Mouse (Mus musculus) forebrain, embryonic 10.5 days (tissue): ENCODE measurements around the gene Zp2. TPM values are rescaled to one million over a fixed set of nuclear protein-coding genes. Genes with fewer than 3 reads are reported as not detected.

Experiments used
- DNase-seq: peaks from one replicate; pipeline ENCODE4 v3.0.0-alpha.2; 2017; ENCODE audit warnings: low spot score; ENCODE audit errors: extremely low spot score
- H3K27ac ChIP-seq: fragments of 300-500 bp; sonication (generic); 2 replicates; pipeline ENCODE4 v1.5.1; 2016; ENCODE audit warnings: mild to moderate bottlenecking
- H3K27me3 ChIP-seq: fragments of 300-500 bp; sonication (generic); 2 replicates; pipeline ENCODE4 v1.6.1; 2016; ENCODE audit warnings: mild to moderate bottlenecking; ENCODE audit not compliant: poor library complexity, severe bottlenecking
- H3K36me3 ChIP-seq: fragments of 300-500 bp; sonication (generic); replicated peaks from 2 replicates; pipeline ENCODE4 v1.6.1; 2016; ENCODE audit warnings: mild to moderate bottlenecking, moderate library complexity
- H3K4me1 ChIP-seq: fragments of 300-500 bp; sonication (generic); 2 replicates; pipeline ENCODE4 v1.6.1; 2016
- H3K4me3 ChIP-seq: fragments of 300-500 bp; sonication (generic); 2 replicates; pipeline ENCODE4 v1.5.1; 2016; ENCODE audit warnings: mild to moderate bottlenecking, moderate library complexity
- H3K9me3 ChIP-seq: fragments of 300-500 bp; sonication (generic); 2 replicates; pipeline ENCODE4 v1.6.1; 2016; ENCODE audit warnings: mild to moderate bottlenecking, moderate library complexity
- WGBS: fragments of 180-500 bp; shearing (Covaris S2); methylation state at CpG from one replicate; pipeline ENCODE4 v1.1.7; 2016; 5-methylcytosine and 5-hydroxymethylcytosine counted together
- polyA plus RNA-seq: library from polyadenylated mRNA; unstranded; fragments of >200 nt; fragmentation: Nextera tagmentation; extraction: Ambion mirVana; gene quantifications from 2 replicates; pipeline ENCODE4 v1.2.1, GENCODE M21; 2016

Zp2 gene
- polyA plus RNA-seq, 1 experiment from 2014 or later = not detected

DNA sequence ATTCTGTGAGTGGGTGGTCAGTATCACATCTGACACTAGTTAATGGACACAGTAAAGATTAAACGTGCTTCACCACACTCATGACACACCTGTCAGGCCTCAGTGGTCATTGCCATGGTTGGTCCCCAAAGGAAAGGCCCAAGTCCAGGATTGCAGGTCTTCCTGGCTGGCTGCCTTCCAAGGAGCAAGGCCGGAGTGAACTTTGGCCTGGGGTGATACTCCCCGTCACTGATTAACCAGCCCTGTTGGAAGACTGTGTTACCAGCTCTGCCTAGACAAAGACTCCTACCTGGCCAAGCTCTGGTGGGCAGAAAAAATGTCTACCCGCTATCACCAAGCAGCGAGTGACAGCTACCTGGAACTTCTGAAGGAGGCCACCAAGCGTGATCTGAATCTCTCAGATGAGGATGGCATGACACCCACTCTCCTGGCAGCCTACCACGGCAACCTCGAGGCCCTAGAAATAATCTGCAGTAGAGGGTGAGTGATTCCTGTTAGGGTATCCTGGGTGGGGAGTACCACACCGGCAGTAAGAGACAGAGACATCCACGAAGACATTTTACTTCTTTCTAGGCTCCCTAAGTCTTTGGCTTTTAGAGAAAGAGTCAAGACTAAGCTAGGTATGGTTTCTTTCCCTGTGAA lies 28.6 kb upstream of the Zp2 start, which contains the start of gene Anks4b:
Gene Anks4b, plus strand, starts transcription at position 256 of the 642 bp plus-strand sequence.
- no peak for DNase-seq
- WGBS = 90% methylated on average over 10 of the region's 10 CpGs
- Histone ChIP-seq H3K27ac (no peak within 1 kb of the TSS), H3K36me3 (no peaks in the 10 kb centered on the region), H3K27me3 (no peaks in the 10 kb centered on the region), H3K4me1 (no peaks in the 10 kb centered on the region), H3K4me3 (no peak within 1 kb of the TSS), H3K9me3 (no peaks in the 10 kb centered on the region)

DNA sequence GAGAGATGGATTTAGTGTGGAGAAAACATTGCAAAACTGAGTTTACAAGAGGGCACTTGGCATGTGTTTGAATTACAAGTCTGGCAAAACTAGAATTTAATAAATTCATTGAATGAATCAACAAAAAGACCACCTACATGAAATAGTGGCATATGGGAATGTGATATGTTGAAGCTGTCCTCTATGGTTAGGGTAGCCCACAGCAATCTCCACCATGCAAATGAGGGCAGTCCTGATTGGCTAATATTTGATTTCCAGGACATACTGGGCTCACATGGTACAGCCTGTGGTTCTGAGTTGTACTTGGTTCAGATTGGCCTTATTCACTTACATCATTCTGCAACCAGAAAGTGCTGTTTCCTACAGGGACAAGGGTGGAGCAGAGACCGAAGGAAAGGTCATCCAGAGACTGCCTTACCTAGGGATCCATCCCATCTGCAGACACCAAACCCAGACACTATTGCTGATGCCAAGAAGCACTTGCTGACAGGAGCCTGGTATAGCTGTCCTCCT lies 27.2 kb upstream of the Zp2 start:
- no peak for DNase-seq
- no peak overlapping the region for H3K27ac ChIP-seq
- no peaks in the 10 kb centered on the region for H3K36me3 ChIP-seq
- no peaks in the 10 kb centered on the region for H3K9me3 ChIP-seq
- no peak overlapping the region for H3K4me3 ChIP-seq
- WGBS = 97% methylated on average over 1 of the region's 1 CpGs
- H3K27me3 ChIP-seq = no peaks in the 10 kb centered on the region
- H3K4me1 ChIP-seq = no peaks in the 10 kb centered on the region

DNA sequence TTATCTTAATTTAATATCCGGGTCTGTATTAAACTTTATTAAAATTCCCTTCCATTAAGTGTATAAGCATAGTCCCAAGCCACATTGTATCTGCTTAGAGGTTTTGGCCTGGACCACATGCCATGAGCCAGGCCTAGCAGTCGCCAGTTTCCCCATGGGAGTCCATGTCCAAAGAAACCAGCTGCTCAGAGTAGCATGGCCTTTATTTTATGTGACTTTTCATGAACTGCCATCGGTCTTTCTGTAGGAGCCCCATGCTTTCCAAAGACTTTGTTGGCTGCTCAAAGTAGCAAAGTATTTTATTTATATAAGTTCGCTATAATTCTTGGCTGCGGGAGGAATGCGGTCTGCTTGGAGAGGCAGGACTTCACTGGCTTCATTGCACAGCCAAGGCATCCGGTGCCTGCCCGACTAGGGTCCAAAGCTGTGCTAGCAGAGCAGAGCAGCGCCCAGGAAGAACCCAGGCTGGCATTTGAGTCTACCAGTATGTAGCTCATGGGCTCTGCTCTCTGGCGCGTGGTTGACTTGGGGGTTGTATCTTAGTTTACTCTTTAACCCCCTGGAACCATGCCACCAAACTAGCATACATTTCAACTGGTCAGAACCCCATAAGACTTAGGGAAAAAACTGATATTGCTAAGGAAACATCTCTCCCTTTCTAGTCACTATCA lies 18.6 kb upstream of the Zp2 start:
- Histone ChIP-seq H3K4me3 (no peak overlapping the region), H3K27me3 (peaks cover 48% of the 10 kb centered on the region), H3K9me3 (no peaks in the 10 kb centered on the region), H3K36me3 (no peaks in the 10 kb centered on the region), H3K27ac (no peak overlapping the region), H3K4me1 (no peaks in the 10 kb centered on the region)
- no peak for DNase-seq
- 93% methylated on average over 11 of the region's 11 CpGs for WGBS

DNA sequence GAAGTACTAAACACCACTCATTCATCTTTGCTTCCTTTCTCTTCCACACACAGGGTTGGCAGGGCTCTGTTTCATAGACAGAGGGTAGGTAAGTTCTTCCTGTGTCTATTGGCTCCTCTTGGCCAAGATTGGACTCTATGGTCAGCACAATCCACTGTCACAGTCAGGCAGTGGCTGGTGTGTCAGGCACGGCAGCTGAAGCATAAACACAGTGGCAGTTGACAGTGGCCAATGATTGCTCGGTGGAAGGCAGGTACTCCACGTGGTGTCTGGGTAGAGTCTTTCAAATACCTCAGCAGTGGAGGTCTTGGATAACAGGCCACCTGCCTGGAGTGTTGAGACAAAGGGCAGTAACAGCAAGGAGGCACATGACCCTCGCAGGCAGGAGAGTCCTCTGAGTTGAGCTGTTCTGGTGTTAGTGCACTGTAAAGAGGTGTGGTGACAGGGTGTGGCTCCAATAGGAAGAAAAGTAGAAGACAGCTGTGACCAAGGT lies 13.1 kb upstream of the Zp2 start:
- Histone ChIP-seq H3K9me3 (no peaks in the 10 kb centered on the region), H3K4me3 (no peak overlapping the region), H3K36me3 (no peaks in the 10 kb centered on the region), H3K27ac (peak overlapping the region; percentile 65; the same call in 1 of the 2 replicates), H3K27me3 (peaks cover 85% of the 10 kb centered on the region), H3K4me1 (peaks cover 26% of the 10 kb centered on the region)
- DNase-seq = no peak
- WGBS = 16% methylated on average over 4 of the region's 4 CpGs

DNA sequence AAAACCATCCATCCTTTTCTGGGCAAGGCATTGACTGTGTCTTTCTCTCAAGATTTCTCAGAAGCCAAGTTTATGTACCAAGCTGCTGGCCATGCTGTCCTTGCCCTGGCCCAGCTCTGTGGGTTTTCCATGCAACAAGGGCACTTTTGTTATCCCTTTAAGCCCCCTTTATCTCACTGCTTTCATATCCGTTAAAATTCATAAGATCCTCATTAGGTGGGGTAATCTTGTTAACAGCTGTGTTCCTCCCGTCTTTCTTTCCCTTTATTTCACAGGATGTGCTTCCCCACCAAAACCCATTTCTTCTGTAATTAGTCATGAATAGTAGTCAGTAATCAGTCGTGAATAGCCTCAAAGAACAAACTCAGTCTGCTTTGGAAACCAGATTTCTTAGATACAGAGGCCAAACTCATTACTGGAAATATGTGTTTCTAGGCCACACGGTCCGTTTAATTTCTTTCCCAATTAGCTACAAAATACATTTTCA lies 12.5 kb upstream of the Zp2 start:
- Histone ChIP-seq H3K27me3 (peaks cover 89% of the 10 kb centered on the region), H3K36me3 (no peaks in the 10 kb centered on the region), H3K4me1 (peaks cover 26% of the 10 kb centered on the region), H3K9me3 (no peaks in the 10 kb centered on the region), H3K27ac (no peak overlapping the region; the same call in 1 of the 2 replicates), H3K4me3 (no peak overlapping the region)
- no peak for DNase-seq
- WGBS = 26% methylated on average over 5 of the region's 5 CpGs

DNA sequence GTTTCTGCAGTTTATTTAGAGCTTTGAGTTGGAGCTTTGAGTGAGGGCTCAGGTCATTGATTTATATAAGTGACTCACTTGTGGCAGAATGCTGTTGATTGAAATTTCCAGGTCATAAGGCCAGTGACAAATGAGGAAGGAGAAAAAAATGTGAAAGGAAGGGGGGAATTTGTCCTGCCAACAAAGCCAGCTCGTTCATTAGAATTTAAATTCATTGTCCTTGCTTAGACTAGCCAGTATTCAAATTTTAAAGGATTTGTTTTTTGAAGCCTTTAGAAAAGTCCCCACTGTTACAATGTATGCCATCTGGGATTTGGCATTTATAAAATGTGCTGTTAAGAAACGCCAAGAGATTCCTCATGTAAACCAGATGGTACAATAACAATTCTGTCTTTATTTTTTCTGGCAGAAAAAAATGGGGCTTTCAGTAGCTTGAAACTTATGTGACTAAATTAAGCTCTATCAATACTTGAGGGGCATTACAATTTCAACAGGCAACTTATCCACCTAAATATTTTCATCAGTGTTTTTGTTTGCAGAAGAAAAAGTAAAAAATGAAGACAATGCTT lies 11.8 kb upstream of the Zp2 start:
- peaks cover 26% of the 10 kb centered on the region for H3K4me1 ChIP-seq
- 25% methylated on average over 2 of the region's 2 CpGs for WGBS

DNA sequence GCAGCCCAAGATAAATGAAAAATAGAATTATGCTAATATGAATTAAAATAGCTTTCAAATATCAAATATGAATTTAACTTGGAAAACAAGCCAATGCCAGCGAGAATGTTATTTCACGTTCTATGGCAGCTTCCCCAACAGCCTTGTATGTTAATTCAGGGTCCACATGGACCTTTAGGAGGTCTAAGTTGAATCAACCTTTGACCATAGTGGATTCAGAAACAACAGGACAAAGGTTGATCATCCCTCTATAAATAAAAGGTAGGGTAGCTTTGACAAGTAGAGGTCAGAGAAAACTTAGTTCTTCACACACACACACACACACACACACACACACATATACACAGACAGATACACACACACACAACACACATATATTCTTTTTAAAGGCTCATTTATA lies 5.8 kb upstream of the Zp2 start:
- Histone ChIP-seq H3K36me3 (no peaks in the 10 kb centered on the region), H3K9me3 (no peaks in the 10 kb centered on the region), H3K4me1 (peaks cover 13% of the 10 kb centered on the region), H3K4me3 (no peak overlapping the region), H3K27me3 (peaks cover 62% of the 10 kb centered on the region), H3K27ac (no peak overlapping the region)
- no peak for DNase-seq
- WGBS = 87% methylated on average over 2 of the region's 2 CpGs

More for the DNA sequence above, 11.8 kb upstream of the Zp2 start:
- H3K27ac ChIP-seq = no peak overlapping the region
- no peaks in the 10 kb centered on the region for H3K9me3 ChIP-seq
- no peak for DNase-seq
- H3K4me3 ChIP-seq = no peak overlapping the region
- H3K27me3 ChIP-seq = peaks cover 88% of the 10 kb centered on the region
- H3K36me3 ChIP-seq = no peaks in the 10 kb centered on the region

DNA sequence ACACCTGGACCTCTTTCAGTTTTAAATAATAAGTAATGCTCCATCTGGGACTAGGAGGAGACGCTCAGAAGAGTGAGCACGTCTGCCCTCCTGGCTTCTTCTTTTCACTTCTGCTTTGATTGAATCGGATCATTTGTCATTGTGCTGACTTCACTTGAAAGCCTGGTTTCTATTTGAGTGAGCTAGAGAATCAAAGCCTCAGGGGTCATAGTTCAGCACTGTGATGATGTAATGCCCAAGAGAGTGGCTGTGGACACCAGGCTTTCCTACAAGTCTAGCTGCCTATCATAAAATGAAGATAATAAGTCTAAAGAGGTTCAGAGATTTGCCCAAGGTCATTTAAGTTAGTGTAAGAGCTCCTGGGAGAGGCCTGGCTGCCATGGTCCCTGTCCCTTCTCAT lies 5.2 kb upstream of the Zp2 start:
- no peaks in the 10 kb centered on the region for H3K9me3 ChIP-seq
- no peak overlapping the region for H3K4me3 ChIP-seq
- peaks cover 55% of the 10 kb centered on the region for H3K27me3 ChIP-seq
- peaks cover 13% of the 10 kb centered on the region for H3K4me1 ChIP-seq
- H3K36me3 ChIP-seq = no peaks in the 10 kb centered on the region
- H3K27ac ChIP-seq = no peak overlapping the region; the same call in 1 of the 2 replicates
- WGBS = 19% methylated on average over 3 of the region's 3 CpGs
- DNase-seq = no peak

DNA sequence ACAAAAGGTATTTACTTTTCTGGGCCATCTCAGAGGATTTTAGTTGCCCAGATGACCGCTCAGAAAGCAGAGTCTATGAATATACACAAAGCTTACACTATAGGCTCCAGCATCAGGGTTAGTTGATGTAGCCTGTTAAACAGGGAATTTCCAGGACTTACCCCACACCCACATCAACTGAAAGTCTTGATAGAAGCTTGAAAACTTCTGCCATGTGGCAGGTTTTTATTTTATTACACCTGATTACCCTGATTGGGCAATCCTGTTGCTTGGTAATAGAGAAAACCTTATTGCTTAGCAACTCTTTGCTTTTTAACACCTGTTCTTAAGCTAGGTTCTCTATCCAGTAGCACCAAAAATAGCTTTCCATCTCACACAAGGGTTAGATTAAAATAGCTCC lies 2.3 kb downstream of the Zp2 start:
- WGBS = 89% methylated on average over 1 of the region's 1 CpGs
- no peak overlapping the region for H3K27ac ChIP-seq
- no peaks in the 10 kb centered on the region for H3K9me3 ChIP-seq

DNA sequence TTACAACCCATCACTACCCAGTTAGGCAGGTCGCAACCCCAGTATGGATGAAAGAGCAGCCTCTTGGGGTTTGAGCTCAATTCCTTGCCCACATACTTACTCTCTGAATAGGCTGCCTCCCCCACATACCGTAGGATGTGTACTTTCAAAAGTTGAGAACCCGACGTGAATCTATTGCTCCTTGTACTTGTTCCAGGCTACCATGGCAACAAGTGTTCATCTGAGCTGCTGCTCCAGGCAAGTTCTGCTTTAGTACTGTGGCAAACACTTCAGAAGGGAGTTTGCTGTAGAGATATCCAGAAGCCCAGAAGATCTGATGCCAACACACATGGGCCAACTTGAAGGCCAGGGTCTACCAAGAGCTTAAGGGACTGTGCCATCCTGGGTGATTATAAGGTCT lies 16.1 kb downstream of the Zp2 start:
- peaks cover 35% of the 10 kb centered on the region for H3K4me1 ChIP-seq
- H3K9me3 ChIP-seq = no peaks in the 10 kb centered on the region
- no peak overlapping the region for H3K4me3 ChIP-seq
- DNase-seq = no peak
- no peaks in the 10 kb centered on the region for H3K27me3 ChIP-seq
- 80% methylated on average over 4 of the region's 4 CpGs for WGBS
- H3K27ac ChIP-seq = no peak overlapping the region; the same call in 1 of the 2 replicates
- no peaks in the 10 kb centered on the region for H3K36me3 ChIP-seq

More for the DNA sequence above, 2.3 kb downstream of the Zp2 start:
- Histone ChIP-seq H3K27me3 (no peaks in the 10 kb centered on the region; the same call in 1 of the 2 replicates), H3K36me3 (no peaks in the 10 kb centered on the region), H3K4me1 (no peaks in the 10 kb centered on the region), H3K4me3 (no peak overlapping the region)
- DNase-seq = no peak

DNA sequence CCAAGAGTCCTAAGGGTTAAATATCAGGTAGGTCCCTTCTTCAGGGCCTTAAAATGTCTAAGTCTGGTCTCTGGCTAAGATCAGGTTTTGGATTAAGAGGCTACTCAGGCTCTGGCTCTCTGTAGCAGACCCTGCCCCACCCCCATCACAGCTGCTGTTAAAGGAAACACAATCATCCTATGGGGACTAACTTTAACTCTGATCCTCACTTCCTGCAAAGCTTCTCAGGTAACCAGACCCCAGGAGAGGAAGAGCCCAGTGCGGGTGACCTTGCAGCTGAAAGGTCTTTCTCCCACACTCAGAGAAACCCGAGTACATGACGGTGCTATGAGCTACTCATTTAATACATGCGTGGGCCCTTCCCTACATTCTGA lies 17.4 kb downstream of the Zp2 start:
- Histone ChIP-seq H3K9me3 (no peaks in the 10 kb centered on the region), H3K36me3 (no peaks in the 10 kb centered on the region), H3K4me1 (peaks cover 35% of the 10 kb centered on the region), H3K27me3 (no peaks in the 10 kb centered on the region), H3K27ac (peak overlapping the region; percentile 73), H3K4me3 (no peak overlapping the region)
- WGBS = 40% methylated on average over 4 of the region's 4 CpGs
- DNase-seq = no peak

DNA sequence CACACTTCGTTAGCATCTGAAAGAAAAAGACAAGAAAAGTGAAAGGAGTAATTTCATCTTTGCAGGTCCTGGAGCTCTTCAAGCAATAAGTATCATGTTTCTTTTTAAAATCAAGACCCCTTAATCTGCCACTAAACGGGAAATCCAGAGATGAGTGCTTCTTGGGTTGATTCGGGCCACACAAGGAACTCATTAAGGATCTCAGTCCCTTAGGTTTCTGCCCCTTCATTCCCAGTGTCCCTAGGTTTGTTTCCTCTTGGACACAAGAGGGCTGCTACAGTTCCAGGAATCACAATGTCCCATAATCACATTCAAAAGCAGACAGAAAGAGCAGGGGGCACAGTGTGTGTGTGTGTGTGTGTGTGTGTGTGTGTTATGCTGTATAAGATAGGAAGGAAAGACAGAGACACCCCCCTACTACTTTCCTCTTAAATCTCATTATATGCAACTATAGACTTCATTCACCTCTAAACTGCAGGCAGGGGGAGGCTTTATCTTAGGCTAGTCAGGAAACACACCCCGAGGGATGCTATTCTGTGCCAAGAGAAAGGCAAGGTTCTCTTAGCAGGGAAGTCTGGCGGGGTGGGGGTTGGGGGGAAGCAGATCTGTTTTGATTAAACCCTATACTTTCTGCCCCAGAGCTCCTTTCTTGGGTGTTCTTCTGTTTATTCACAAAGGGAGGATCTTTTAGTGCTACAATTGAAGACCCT lies 18.0 kb downstream of the Zp2 start:
- Histone ChIP-seq H3K4me1 (peaks cover 35% of the 10 kb centered on the region), H3K9me3 (no peaks in the 10 kb centered on the region), H3K27ac (peak overlapping the region; percentile 73), H3K4me3 (no peak overlapping the region), H3K27me3 (no peaks in the 10 kb centered on the region), H3K36me3 (no peaks in the 10 kb centered on the region)
- DNase-seq = no peak
- WGBS = 9% methylated on average over 5 of the region's 5 CpGs
